Mouse (Mus musculus) lung, adult 2 months (tissue): Measurements from ENCODE around the gene Grhpr.

ENCODE experiments used
- CTCF ChIP-seq: fragments of 200-500 bp; IDR thresholded peaks from 2 replicates; pipeline ENCODE4 v1.5.1; 2011; ENCODE audit warnings: mild to moderate bottlenecking, low read length, control low read depth; ENCODE audit not compliant: insufficient read depth
- POLR2A ChIP-seq: fragments of 200-500 bp; IDR thresholded peaks from 2 replicates; pipeline ENCODE4 v1.6.1; 2011; ENCODE audit warnings: low read depth, mild to moderate bottlenecking, control low read depth, low read length, borderline replicate concordance; ENCODE audit errors: extremely low read depth

- no peak; the same call in 1 of the 2 replicates for TF ChIP-seq POLR2A
- no peak for TF ChIP-seq CTCF
Measured at GRCm38 (mm10) chr4:45011581-45012104, 30.4 kb downstream of the Grhpr start.
